Mouse (Mus musculus): ENCODE results near the gene Vmn1r9. TPM values are rescaled to one million over a fixed set of nuclear protein-coding genes. Genes with fewer than 3 reads are reported as not detected.

Vmn1r9 gene
- polyA plus RNA-seq (2014; fragmentation: Illumina TruSeq; extraction: RNeasy Lipid Tissue Mini Kit (QIAGEN cat#74804); ENCODE audit: low read depth, low replicate concordance) = not detected

GRCm38 (mm10) chr6:57066487-57066886, at the start of gene Vmn1r9:
Gene Vmn1r9, plus strand, starts transcription at chr6:57066787.

GRCm38 (mm10) chr6:57025224-57025623, 41.4 kb upstream of the Vmn1r9 start, which contains the start of gene Vmn1r7:
Gene Vmn1r7, minus strand, starts transcription at chr6:57025324.

GRCm38 (mm10) chr6:57031984-57032383, 34.6 kb upstream of the Vmn1r9 start, which contains the start of gene Vmn1r8:
Gene Vmn1r8, plus strand, starts transcription at chr6:57032284.

GRCm38 (mm10) chr6:57109154-57109553, 42.6 kb downstream of the Vmn1r9 start, which contains the start of gene Vmn1r10:
Gene Vmn1r10, plus strand, starts transcription at chr6:57109454.

Other genes starting within 250 kb of the Vmn1r9 start
- gene Fkbp9, start 234.7 kb upstream of the Vmn1r9 start, polyA plus RNA-seq (2014; fragmentation: Illumina TruSeq; extraction: RNeasy Lipid Tissue Mini Kit (QIAGEN cat#74804); ENCODE audit: low read depth, low replicate concordance) = 64.8 TPM
- gene Nt5c3, start 142.9 kb upstream of the Vmn1r9 start, polyA plus RNA-seq (2014; fragmentation: Illumina TruSeq; extraction: RNeasy Lipid Tissue Mini Kit (QIAGEN cat#74804); ENCODE audit: low read depth, low replicate concordance) = 206 TPM
- 1.9 TPM for gene Vmn1r4, start 142.8 kb upstream of the Vmn1r9 start, polyA plus RNA-seq (2014; fragmentation: Illumina TruSeq; extraction: RNeasy Lipid Tissue Mini Kit (QIAGEN cat#74804); ENCODE audit: low read depth, low replicate concordance)
- gene Vmn1r5, start 96.5 kb upstream of the Vmn1r9 start, polyA plus RNA-seq (2014; fragmentation: Illumina TruSeq; extraction: RNeasy Lipid Tissue Mini Kit (QIAGEN cat#74804); ENCODE audit: low read depth, low replicate concordance) = not detected
- gene Vmn1r6, start 69.5 kb upstream of the Vmn1r9 start, polyA plus RNA-seq (2014; fragmentation: Illumina TruSeq; extraction: RNeasy Lipid Tissue Mini Kit (QIAGEN cat#74804); ENCODE audit: low read depth, low replicate concordance) = not detected
- not detected for gene Vmn1r7, start 41.5 kb upstream of the Vmn1r9 start, polyA plus RNA-seq (2014; fragmentation: Illumina TruSeq; extraction: RNeasy Lipid Tissue Mini Kit (QIAGEN cat#74804); ENCODE audit: low read depth, low replicate concordance)
- gene Vmn1r8, start 34.5 kb upstream of the Vmn1r9 start, polyA plus RNA-seq (2014; fragmentation: Illumina TruSeq; extraction: RNeasy Lipid Tissue Mini Kit (QIAGEN cat#74804); ENCODE audit: low read depth, low replicate concordance) = not detected
- not detected for gene Vmn1r10, start 42.7 kb downstream of the Vmn1r9 start, polyA plus RNA-seq (2014; fragmentation: Illumina TruSeq; extraction: RNeasy Lipid Tissue Mini Kit (QIAGEN cat#74804); ENCODE audit: low read depth, low replicate concordance)
- gene Vmn1r11, start 66.7 kb downstream of the Vmn1r9 start, polyA plus RNA-seq (2014; fragmentation: Illumina TruSeq; extraction: RNeasy Lipid Tissue Mini Kit (QIAGEN cat#74804); ENCODE audit: low read depth, low replicate concordance) = not detected
- not detected for gene Vmn1r12, start 90.1 kb downstream of the Vmn1r9 start, polyA plus RNA-seq (2014; fragmentation: Illumina TruSeq; extraction: RNeasy Lipid Tissue Mini Kit (QIAGEN cat#74804); ENCODE audit: low read depth, low replicate concordance)
- not detected for gene Vmn1r13, start 136.5 kb downstream of the Vmn1r9 start, polyA plus RNA-seq (2014; fragmentation: Illumina TruSeq; extraction: RNeasy Lipid Tissue Mini Kit (QIAGEN cat#74804); ENCODE audit: low read depth, low replicate concordance)
- gene Vmn1r14, start 164.9 kb downstream of the Vmn1r9 start, polyA plus RNA-seq (2014; fragmentation: Illumina TruSeq; extraction: RNeasy Lipid Tissue Mini Kit (QIAGEN cat#74804); ENCODE audit: low read depth, low replicate concordance) = not detected
- gene Vmn1r15, start 191.2 kb downstream of the Vmn1r9 start, polyA plus RNA-seq (2014; fragmentation: Illumina TruSeq; extraction: RNeasy Lipid Tissue Mini Kit (QIAGEN cat#74804); ENCODE audit: low read depth, low replicate concordance) = not detected

All from kidney, adult 10 weeks (tissue).